ENCODE assay signal across 16 mouse cellular contexts in the genomic region with DNA sequence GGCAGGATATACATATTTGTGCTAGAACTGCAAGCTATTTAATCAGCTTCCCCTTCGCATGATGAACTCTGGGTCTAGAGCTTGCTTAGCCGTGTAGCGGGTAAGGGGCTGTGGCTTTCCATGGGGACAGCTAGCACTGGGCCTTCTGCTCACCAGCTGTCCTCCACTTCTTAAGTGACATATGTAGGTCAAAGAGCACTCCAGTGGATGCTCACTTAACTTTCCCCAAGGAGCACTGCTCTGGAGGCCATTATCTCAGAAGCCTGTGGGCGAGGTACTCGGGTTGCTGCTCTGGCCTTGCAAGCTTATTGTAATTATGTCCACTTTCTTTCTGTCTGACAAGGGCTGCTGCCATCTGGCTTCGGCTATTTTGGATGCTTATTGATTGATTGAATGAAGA.
"Had no signal": no experiment of that assay in that cellular context is flagged by ENCODE, and none has a peak within 500 bp of the region (broad histone marks: within the 10 kb centered on the region; RNA-seq: fewer than 3 reads in every experiment).

No protein-coding gene starts in this region.

- H3K9ac ChIP-seq: limb, embryonic 13.5 days; liver, embryonic 14.5 days; midbrain, embryonic 12.5 days had no signal

- DNase-seq: kidney, adult 18-20 months; kidney, postnatal 10 days; kidney, postnatal 4 days; left cerebral cortex, postnatal 4 days; lung, adult 2 months; right cerebral cortex, postnatal 14 days; thymus, postnatal 14 days had no signal

- H3K4me3 ChIP-seq: layer of hippocampus, adult 2 months; limb, embryonic 13.5 days; megakaryocyte, embryonic 14.5 days; midbrain, embryonic 12.5 days had no signal

- H3K4me1 ChIP-seq: limb, embryonic 13.5 days; midbrain, embryonic 12.5 days had no signal

- H3K9me3 ChIP-seq: limb, embryonic 13.5 days had no signal

- ATAC-seq: lung, postnatal 0 days; midbrain, embryonic 16.5 days had no signal

- H3K36me3 ChIP-seq: limb, embryonic 13.5 days; midbrain, embryonic 12.5 days had no signal

- H3K4me2 ChIP-seq: limb, embryonic 13.5 days; midbrain, embryonic 12.5 days had no signal

- H3K27ac ChIP-seq: layer of hippocampus, adult 2 months; limb, embryonic 13.5 days; liver, embryonic 14.5 days; macrophage; midbrain, embryonic 12.5 days; stomach, postnatal 0 days had no signal

- H3K27me3 ChIP-seq: limb, embryonic 13.5 days; midbrain, embryonic 12.5 days had no signal
